Mouse (Mus musculus) heart, postnatal 4 days (tissue): ENCODE measurements around the gene Ylpm1. TPM values are rescaled to one million over a fixed set of nuclear protein-coding genes. Genes with fewer than 3 reads are reported as not detected.

Experiments used
- DNase-seq: peaks from one replicate; pipeline ENCODE4 v3.0.0; 2021
- total RNA-seq, 2 experiments: library from RNA; stranded (reverse); gene quantifications; 2 replicates each; pipeline ENCODE4 v1.2.3; 2021

Ylpm1 gene
- total RNA-seq, 2 experiments from 2014 or later = 39.4 to 45.2 TPM

- peak; percentile 17 for DNase-seq
These were observed 13.7 kb downstream of the Ylpm1 start for GRCm38 (mm10) chr12:85009776-85010175.

DNA sequence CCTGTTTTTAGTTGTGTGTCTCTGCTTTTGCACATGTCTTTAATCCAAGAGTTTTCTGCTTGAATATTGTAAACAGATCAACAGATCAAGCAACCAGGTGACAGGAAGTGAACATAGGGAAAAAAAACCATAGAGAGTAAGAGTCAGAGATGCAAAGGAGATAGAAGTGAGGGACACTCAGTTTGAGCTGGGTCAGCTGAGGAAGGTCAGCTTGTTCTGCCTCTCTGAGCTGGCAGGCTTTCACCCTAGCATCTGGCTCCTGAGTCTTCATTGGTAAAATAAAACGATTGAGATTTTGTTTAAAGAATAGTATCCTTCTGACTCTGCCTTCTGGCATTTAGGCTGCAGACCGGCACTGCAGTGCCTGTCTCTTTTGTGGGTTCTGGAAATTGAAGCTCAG lies 14.4 kb downstream of the Ylpm1 start:
- DNase-seq = no peak

DNA sequence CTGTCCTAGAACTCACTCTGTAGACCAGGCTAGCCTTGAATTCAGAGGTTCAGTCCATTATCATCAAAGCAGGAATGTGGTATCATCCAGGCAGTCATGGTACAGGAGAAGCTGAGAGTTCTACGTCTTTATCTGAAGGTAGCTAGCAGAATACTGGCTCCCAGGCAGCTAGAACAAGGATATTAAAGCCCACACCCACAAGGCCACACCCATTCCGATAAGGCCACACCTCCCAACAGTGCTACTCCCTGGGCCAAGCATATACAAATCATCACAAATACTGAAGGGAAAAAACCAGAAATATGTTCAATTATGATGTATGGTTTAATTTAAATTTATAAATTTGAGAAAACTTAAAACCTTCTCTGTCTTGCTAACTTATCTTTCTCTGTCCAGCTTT lies 16.1 kb downstream of the Ylpm1 start:
- no peak for DNase-seq

DNA sequence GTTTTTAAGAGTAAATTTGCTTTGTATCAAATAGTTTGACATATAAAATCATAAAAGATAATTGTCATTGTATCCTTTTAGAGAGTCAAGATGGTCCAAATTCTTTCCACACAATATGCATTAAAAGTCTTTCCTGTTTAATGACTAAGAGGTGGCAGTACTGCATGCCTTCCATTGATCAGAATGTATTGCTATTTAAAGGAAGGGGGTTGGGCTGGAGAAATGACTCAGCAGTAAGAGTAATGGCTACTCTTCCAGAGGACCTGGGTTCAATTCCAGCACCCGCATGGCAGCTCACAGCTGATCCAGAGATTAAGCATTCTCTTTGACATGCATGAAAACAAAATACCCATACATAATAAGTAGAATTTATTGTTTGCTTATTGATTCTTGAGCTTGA lies 25.9 kb downstream of the Ylpm1 start:
- no peak for DNase-seq

DNA sequence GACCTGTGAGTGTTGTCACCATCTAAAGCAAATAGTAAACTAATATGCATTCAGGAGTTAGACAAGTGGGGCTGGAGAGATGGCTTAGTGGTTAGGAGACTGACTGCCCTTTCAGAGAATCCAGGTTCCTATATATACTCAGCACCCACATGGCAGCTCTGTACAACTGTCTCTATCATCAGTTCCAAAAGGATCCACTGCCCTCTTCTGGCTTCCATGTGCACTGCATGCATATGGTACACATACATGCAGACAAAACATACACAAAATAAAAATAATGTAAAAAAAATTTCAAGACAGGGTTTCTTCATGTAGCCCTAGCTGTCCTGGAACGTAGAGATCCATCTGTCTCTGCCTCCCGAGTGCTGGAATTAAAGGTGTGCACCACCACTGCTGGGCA lies 36.6 kb downstream of the Ylpm1 start:
- DNase-seq = peak; percentile 41

DNA sequence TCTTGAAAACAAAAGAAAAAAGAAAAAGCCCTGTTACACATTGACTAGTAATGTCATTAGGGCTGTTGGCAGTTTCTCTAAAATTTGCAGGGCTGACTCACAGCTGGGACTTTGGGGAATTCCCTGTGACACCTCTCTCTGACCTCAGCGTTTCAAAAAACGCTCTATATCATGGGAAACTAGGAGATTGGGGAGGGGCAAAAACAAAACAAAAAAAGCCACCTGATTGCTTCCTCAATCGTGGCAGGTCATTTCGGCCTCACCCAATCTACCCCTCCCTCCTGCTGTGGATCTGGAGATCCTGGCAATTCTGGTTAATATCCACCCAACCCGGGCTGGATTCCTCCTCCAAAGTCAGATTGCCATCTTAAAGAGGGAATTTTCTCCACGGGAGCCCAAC lies 55.1 kb downstream of the Ylpm1 start:
- no peak for DNase-seq

GRCm38 (mm10) chr12:85071043-85071442 lies 74.9 kb downstream of the Ylpm1 start:
- DNase-seq = no peak

- no peak for DNase-seq
These were observed 81.0 kb downstream of the Ylpm1 start for GRCm38 (mm10) chr12:85077100-85077499.

DNA sequence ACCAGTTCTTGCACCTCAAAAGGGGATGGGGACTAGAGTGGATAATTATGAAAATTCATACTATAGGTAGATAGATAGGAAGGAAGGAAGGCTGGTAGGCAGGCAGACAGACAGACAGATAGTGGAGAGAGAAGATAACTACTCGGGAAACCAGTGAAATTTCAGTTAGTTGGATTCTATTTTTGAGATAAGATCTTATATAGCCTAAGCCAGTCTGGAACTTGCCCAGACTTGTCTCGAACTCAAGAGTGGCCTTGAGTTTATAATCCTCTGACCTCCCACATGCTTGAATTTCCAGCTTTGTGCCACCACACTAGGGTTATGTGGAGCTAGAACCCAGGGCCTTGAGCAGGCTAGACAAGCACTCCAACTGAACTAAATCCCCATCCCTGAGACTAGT lies 88.1 kb downstream of the Ylpm1 start:
- DNase-seq = no peak

- DNase-seq = no peak
These were observed 88.8 kb downstream of the Ylpm1 start for GRCm38 (mm10) chr12:85084941-85085340.

- DNase-seq = no peak
These were observed 91.7 kb downstream of the Ylpm1 start for GRCm38 (mm10) chr12:85087845-85088244.

GRCm38 (mm10) chr12:85091190-85091589 lies 95.1 kb downstream of the Ylpm1 start:
- no peak for DNase-seq

DNA sequence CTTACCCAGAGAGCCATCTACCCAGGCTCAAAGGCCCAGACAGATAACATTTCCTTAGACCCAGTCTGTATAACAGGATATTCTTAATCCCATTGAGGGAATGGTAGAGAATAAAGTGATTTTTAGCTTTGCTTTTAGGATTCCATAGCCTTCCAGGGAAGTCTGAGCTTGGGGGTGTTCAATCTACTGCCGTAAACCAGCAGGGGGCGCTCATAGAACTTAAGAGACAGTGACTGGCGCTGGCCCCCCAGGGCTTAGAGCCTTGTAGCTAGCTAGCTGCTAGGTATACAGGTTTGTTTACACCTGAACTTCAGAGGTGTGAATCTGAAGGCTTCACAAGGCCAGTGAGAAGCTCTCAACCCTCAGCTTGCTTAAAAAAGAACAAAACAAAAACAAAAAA lies 96.1 kb downstream of the Ylpm1 start:
- peak; percentile 81 for DNase-seq

- peak; percentile 75 for DNase-seq
These were observed 97.9 kb downstream of the Ylpm1 start for GRCm38 (mm10) chr12:85094010-85094409.

GRCm38 (mm10) chr12:85094706-85095105 lies 98.6 kb downstream of the Ylpm1 start:
- peak; percentile 48 for DNase-seq

DNA sequence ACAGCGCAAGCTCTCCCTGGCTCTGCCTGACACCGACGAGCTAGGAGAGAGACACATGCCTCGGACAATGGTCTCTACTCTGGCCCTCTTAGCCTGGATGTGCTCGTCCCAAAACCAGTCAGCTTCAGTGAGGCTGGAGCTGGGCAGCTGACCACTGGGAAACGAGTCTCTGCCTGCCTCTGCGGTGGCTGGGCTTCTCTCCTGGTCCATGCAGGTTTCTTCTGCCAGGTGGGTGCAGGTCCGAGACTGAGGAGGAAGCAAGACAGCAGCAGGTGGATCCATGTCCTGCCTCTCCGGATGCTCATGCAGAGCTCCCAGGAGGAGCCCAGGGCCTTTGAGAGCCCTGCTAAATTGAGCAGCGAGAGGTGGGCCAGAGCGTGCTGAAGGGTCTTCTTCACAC lies 99.0 kb downstream of the Ylpm1 start:
- no peak for DNase-seq

DNA sequence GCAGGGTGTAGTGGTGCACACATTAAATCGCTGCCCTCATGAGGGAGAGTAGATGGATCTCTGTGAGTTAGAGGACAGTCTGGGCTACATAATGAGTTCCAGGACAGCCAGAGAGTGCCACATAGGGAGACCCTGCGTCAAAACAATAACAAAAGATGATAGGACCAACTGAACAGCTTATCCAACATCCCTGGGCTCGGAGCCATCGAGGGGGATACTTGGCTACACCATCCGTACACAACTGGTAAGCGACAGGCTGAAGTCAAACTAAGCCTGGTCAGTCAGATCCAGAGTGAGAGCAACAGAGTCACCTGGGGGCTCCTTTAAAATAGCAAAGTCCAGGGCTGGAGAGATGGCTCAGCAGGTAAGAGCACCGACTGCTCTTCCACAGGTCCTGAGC lies 99.7 kb downstream of the Ylpm1 start:
- no peak for DNase-seq

DNA sequence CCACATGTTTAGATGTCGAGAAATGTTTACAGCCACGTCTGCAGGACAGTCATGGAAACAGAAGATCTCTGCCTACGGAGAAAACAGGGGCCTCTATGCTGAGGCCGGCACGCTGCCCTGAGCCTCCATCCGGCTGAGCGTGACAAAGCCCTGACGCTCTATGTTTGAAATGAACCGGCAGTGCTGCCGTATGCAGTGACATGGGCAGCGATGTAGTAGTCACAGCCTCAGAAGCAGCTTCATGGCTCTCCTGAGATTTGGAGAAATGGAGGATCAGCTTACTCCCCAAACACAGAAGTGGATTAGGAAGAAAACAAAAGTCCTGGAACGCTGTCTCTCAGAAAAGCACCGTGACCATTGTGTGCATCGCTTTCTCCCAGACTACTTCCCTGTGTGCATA lies 104.9 kb downstream of the Ylpm1 start:
- no peak for DNase-seq

DNA sequence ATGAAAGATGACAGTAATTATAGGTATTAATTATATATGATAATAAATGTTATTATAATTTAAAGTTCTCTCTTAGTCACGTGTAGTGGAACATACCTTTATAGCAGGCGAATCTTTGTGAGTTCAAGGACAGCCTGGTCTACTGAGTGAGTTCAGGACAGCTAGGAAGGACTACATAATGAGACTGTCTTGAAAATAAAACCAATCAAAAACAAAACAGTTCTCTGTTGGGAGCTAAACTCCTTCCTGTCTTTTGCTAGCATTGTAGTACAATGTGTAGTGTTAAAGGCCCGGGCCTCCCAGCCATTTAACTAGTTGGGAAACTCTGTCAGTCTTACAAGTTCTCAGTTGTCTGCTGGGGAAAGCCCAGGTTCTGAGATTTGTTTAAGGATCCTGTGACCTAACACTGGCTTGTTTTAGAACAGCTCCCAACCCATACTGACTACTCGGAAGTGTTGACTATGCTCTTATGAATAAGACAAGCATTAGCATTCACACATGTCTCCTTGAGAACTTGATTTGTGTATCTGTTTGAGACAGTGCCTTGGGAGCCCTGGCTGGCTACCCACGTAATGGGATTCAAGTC lies 105.5 kb downstream of the Ylpm1 start:
- no peak for DNase-seq

- no peak for DNase-seq
These were observed 107.0 kb downstream of the Ylpm1 start for GRCm38 (mm10) chr12:85103096-85103495.

GRCm38 (mm10) chr12:85104789-85105188 lies 108.7 kb downstream of the Ylpm1 start:
- no peak for DNase-seq

GRCm38 (mm10) chr12:85106292-85106691 lies 110.2 kb downstream of the Ylpm1 start:
- no peak for DNase-seq

DNA sequence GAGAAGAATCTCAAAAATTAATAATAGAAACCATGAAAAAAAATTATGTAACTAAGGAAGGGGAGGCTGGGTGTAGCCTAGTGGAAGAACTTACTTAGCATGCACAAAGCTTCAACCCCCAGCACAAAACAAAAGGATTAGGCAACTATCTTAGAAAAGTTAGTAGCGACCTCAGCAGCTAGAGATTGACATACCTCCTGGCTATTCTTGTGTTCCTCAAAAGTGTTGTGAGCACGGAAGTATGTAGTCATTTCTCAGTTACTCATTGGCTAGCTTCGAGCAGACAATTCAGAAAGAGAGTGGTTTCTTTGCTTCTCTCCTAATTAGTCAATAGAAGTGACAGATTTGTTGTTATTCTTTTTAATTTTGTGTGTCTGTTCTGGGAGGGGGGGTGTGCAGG lies 112.5 kb downstream of the Ylpm1 start:
- no peak for DNase-seq

DNA sequence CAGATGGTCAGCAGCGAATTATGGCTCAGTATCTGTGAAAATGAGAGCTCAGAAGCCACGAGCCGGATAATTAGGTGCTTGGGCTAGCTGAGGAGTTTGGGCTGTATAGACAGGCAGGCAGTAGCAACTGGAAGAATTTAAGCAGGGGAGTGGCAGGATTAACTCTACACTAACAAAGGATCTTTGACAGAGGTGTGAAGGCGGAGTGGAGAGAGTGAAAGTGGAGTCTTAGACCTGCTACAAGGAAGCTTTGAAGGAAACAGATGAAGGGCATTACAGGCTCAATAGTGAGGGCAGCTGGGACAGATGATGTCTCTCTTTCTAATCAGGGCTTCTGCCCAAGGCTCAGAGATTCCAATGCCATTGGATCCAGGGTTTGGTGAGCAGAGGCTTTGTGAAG lies 113.3 kb downstream of the Ylpm1 start:
- no peak for DNase-seq

GRCm38 (mm10) chr12:85110011-85110697 lies 114.0 kb downstream of the Ylpm1 start:
- DNase-seq = no peak
